Mouse (Mus musculus) G1E (cell line): ENCODE results near the gene Dctpp1. TPM values are rescaled to one million over a fixed set of nuclear protein-coding genes. Genes with fewer than 3 reads are reported as not detected.

Source experiments
- ATAC-seq: 2 replicates; pipeline ENCODE4 v1.8.0; 2016; ENCODE audit warnings: mild to moderate bottlenecking; ENCODE audit not compliant: insufficient number of reproducible peaks, poor library complexity, low FRiP score, severe bottlenecking; ENCODE audit errors: extremely low read depth
- DNase-seq: peaks from one replicate; pipeline ENCODE4 v3.0.0; 2012; ENCODE audit warnings: low spot score
- H3K27me3 ChIP-seq: 2 replicates; pipeline ENCODE4 v1.6.1; 2012; ENCODE audit warnings: mild to moderate bottlenecking, low read length, inconsistent platforms; ENCODE audit not compliant: insufficient read depth
- H3K36me3 ChIP-seq: replicated peaks from 2 replicates; pipeline ENCODE3; 2012; ENCODE audit warnings: mild to moderate bottlenecking, inconsistent platforms
- H3K4me1 ChIP-seq: 2 replicates; pipeline ENCODE4 v1.6.1; 2012; ENCODE audit warnings: low read depth, low read length, inconsistent platforms, mixed read lengths; ENCODE audit not compliant: insufficient read depth
- H3K4me3 ChIP-seq: 2 replicates; pipeline ENCODE4 v1.5.1; 2012; ENCODE audit warnings: low read depth, mild to moderate bottlenecking, inconsistent platforms, low read length, moderate library complexity, mixed read lengths
- H3K9me3 ChIP-seq: replicated peaks from 2 replicates; pipeline ENCODE4 v1.6.1; 2012; ENCODE audit warnings: inconsistent platforms
- CTCF ChIP-seq: IDR thresholded peaks from 2 replicates; pipeline ENCODE4 v1.5.1; 2012; ENCODE audit warnings: low read depth, low read length, inconsistent platforms, mixed read lengths
- GATA1 ChIP-seq: IDR thresholded peaks from 2 replicates; pipeline ENCODE4 v1.6.1; 2012; ENCODE audit warnings: borderline replicate concordance, low read length, inconsistent platforms, mixed read lengths
- GATA2 ChIP-seq: IDR thresholded peaks from 2 replicates; pipeline ENCODE4 v1.6.1; 2012; ENCODE audit warnings: low read depth, low read length, inconsistent platforms, borderline replicate concordance
- POLR2AphosphoS5 ChIP-seq: IDR thresholded peaks from 2 replicates; pipeline ENCODE4 v1.6.1; 2012; ENCODE audit warnings: low read depth, low read length, inconsistent platforms; ENCODE audit not compliant: insufficient replicate concordance
- TAL1 ChIP-seq: conservative IDR thresholded peaks from 2 replicates; pipeline ENCODE4 v1.6.1; 2012; ENCODE audit warnings: low read depth, low read length, inconsistent platforms, mixed read lengths
- polyA plus RNA-seq: library from polyadenylated mRNA; stranded (reverse); fragments of >175 nt; gene quantifications from 2 replicates; pipeline ENCODE4 v1.2.3, GENCODE M21; 2012
- total RNA-seq, 2 experiments: library from RNA; stranded (forward) in 1 of 2; stranded (reverse) in 1 of 2; fragments of 200-1000 nt in 1 of 2; fragments of >200 nt in 1 of 2; fragmentation: Nextera tagmentation in 1 of 2; gene quantifications; 2 replicates each; pipeline ENCODE4 v1.2.3; 2014 to 2017

The Dctpp1 gene
- total and polyA plus RNA-seq, 3 experiments, result 56.4 to 138 (median 67.0) TPM

DNA sequence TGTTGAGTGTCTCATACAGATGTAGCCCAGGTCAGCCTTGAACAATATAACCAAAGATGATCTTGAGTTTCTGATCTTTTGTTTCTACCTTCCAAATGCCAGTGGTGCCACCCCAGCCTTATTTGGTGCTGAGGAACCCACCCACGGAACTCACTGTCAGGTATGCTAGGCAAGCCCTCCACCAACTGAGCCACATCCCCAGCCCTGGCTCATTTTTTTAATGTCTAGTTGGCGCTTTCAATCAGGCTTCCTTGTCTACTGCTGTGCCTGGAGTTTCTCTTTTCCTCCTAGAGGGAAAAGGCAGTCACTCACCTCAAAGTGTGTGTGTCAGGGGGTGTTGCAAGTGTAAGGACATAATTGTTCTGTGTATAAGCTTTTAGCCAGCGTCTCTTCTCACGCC, 10.6 kb upstream of the Dctpp1 start:
- no peak overlapping the region; the same call in 1 of the 2 replicates for H3K4me3 ChIP-seq
- H3K27me3 ChIP-seq, result no peaks in the 10 kb centered on the region
- H3K4me1 ChIP-seq, result peaks cover 42% of the 10 kb centered on the region
- peaks cover 9% of the 10 kb centered on the region for H3K9me3 ChIP-seq
- DNase-seq (no peak), ATAC-seq (no peak)
- TF ChIP-seq TAL1, result no peak
- H3K36me3 ChIP-seq, result peaks cover 47% of the 10 kb centered on the region

DNA sequence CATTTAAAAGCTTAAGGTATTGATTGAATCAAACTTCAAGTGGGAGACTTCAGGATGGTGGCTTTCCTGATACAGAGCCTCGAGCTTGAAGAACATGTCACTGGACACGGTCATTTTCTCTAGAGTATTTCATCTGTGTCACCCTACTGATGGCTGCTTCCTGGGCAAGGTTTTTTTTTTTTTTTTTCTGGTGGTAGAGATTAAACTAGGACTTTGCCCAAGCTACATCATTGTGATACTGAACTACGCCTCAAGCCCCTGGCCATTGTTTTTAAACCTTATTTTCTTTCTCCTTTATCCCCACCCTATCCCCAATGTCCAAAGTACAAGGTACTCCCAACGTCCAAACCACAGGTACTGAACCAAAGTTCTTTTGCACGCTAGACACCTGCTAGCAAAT, 10.2 kb upstream of the Dctpp1 start:
- Histone ChIP-seq H3K4me3 (no peak overlapping the region), H3K36me3 (peaks cover 47% of the 10 kb centered on the region), H3K27me3 (no peaks in the 10 kb centered on the region), H3K4me1 (peaks cover 42% of the 10 kb centered on the region), H3K9me3 (peaks cover 9% of the 10 kb centered on the region)
- no peak for DNase-seq
- TF ChIP-seq GATA2 (no peak), CTCF (no peak), GATA1 (no peak), TAL1 (no peak), POLR2AphosphoS5 (no peak)
- no peak for ATAC-seq

- DNase-seq, result no peak
- H3K36me3 ChIP-seq, result peaks cover 47% of the 10 kb centered on the region
- ATAC-seq, result no peak
- H3K4me3 ChIP-seq, result no peak overlapping the region
- H3K4me1 ChIP-seq, result peaks cover 40% of the 10 kb centered on the region
- TF ChIP-seq TAL1, result no peak
- TF ChIP-seq CTCF, result no peak
- no peak for TF ChIP-seq POLR2AphosphoS5
- no peak for TF ChIP-seq GATA1
- TF ChIP-seq GATA2, result no peak
- H3K9me3 ChIP-seq, result peaks cover 9% of the 10 kb centered on the region
- no peaks in the 10 kb centered on the region for H3K27me3 ChIP-seq
Measured at GRCm38 (mm10) chr7:127270256-127270655, 9.7 kb upstream of the Dctpp1 start.

DNA sequence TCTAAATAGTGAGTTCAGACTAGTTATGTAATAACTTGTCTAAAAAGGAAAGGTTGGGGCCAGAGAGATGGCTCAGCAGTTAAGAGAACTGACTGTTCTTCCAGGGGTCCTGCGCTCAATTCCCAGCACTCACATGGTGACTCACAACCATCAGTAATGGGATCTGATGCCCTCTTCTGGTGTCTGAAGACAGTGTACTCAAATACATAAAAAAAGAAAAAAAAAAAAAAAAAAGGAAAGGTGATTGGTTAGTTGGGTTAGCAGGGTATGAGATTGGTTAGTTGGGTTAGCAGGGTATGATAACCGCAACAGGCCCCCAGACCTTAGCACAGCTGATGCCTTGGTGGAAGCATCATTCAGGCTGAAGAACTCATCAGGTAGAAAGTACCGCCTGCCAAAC, 3.0 kb upstream of the Dctpp1 start:
- Histone ChIP-seq H3K27me3 (0 out of 2 replicates have a peak, but pooled peaks cover 3% of the 10 kb centered on the region), H3K4me3 (no peak overlapping the region), H3K9me3 (peaks cover 4% of the 10 kb centered on the region), H3K36me3 (peaks cover 12% of the 10 kb centered on the region), H3K4me1 (peaks cover 39% of the 10 kb centered on the region)
- ATAC-seq, result no peak
- TF ChIP-seq CTCF (no peak), POLR2AphosphoS5 (no peak), GATA2 (no peak), GATA1 (no peak), TAL1 (no peak)
- DNase-seq, result no peak

DNA sequence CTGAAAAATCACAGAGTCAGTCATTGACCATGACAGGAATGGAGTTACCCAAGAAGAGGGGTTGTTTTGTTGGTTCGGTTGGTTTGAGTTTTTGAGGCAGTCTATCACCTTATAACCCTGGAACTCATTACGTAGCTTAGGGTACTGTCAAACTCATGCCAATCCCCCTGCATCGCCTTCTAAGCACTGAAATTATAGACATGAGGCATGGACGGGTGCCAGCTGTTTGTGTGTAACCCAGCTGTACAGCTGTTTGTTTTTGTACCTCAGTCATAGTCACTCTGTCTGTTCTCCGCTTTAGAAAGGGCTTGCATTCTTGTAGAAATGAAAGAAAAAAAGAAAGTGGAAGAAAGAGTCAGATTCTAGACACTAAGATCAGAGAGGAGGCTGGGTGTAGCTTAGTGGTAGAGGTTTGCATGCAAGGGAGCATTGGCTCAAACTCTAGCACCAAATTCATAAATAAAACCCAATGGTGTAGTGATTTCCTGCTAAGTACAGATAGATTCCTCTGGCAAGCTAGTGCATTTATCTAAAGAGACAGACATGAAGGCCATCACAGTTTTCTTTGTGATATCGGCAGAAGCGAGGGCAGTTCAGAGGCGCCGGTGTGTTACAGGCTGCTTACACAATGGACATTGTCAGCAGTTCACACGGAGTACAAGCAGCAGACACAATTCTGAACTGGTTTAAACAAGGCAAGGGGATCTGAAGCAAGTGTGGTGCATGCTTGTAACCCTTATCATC, 1.9 kb upstream of the Dctpp1 start:
- Histone ChIP-seq H3K27me3 (0 out of 2 replicates have a peak, but pooled peaks cover 3% of the 10 kb centered on the region), H3K9me3 (no peaks in the 10 kb centered on the region), H3K4me3 (no peak overlapping the region), H3K36me3 (peaks cover 19% of the 10 kb centered on the region), H3K4me1 (peaks cover 49% of the 10 kb centered on the region)
- DNase-seq (no peak), ATAC-seq (no peak)
- TF ChIP-seq POLR2AphosphoS5 (no peak), TAL1 (no peak), GATA2 (no peak), GATA1 (no peak), CTCF (no peak)

GRCm38 (mm10) chr7:127259186-127259905, 1.2 kb downstream of the Dctpp1 start:
- Histone ChIP-seq H3K36me3 (peaks cover 43% of the 10 kb centered on the region), H3K9me3 (no peaks in the 10 kb centered on the region), H3K27me3 (no peaks in the 10 kb centered on the region), H3K4me3 (peak overlapping the region; percentile 82), H3K4me1 (peaks cover 73% of the 10 kb centered on the region)
- TF ChIP-seq GATA2, result no peak
- no peak for TF ChIP-seq GATA1
- no peak for TF ChIP-seq CTCF
- TF ChIP-seq POLR2AphosphoS5, result no peak
- no peak for TF ChIP-seq TAL1
- ATAC-seq (no peak), DNase-seq (no peak)

DNA sequence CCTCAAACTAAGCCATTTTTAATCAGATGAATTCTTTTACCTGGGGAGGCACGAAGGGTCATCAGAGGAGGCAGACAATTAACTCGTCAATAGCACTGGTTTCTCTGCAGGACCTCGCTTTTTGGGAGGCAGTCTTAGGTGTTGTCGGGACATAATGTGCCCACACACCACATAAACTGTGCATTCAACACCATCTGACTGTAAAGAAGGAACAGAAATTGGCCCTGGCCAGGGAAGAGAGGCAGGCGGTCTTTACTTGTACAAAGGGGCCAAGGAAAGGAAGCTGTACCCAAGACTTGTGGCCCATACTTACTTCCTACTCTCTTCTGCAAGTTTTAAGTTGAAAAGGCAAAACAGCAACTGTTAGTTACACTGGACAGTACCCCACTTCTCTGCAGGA, 4.0 kb downstream of the Dctpp1 start:
- Histone ChIP-seq H3K36me3 (peaks cover 61% of the 10 kb centered on the region), H3K4me3 (no peak overlapping the region), H3K9me3 (no peaks in the 10 kb centered on the region), H3K4me1 (peaks cover 73% of the 10 kb centered on the region), H3K27me3 (no peaks in the 10 kb centered on the region)
- ATAC-seq (no peak), DNase-seq (no peak)
- no peak for TF ChIP-seq TAL1
- TF ChIP-seq GATA2, result no peak
- no peak for TF ChIP-seq POLR2AphosphoS5
- TF ChIP-seq CTCF, result no peak
- TF ChIP-seq GATA1, result no peak
